Mouse (Mus musculus) large intestine, adult 2 months (tissue): Measurements from ENCODE around the gene Mcf2l. TPM values are rescaled to one million over a fixed set of nuclear protein-coding genes. Genes with fewer than 3 reads are reported as not detected.

Experiments used
- DNase-seq: peaks from one replicate; pipeline ENCODE4 v3.0.0-alpha.2; 2012; ENCODE audit warnings: low read depth, low spot score
- WGBS: fragments of 180-500 bp; shearing (Covaris S2); methylation state at CpG from one replicate; pipeline ENCODE4 v1.1.7; 2018; 5-methylcytosine and 5-hydroxymethylcytosine counted together
- polyA plus RNA-seq: library from polyadenylated mRNA; depleted of rRNA; stranded (reverse); fragments of >200 nt; gene quantifications from 2 replicates; pipeline ENCODE4 v1.2.3, GENCODE M21; 2012

The Mcf2l gene
- polyA plus RNA-seq, 1 experiment = 14.1 TPM

GRCm38 (mm10) chr8:12870656-12871055, 3.0 kb upstream of the Mcf2l start:
- no peak for DNase-seq
- WGBS = 93% methylated on average over 5 of the region's 5 CpGs

GRCm38 (mm10) chr8:12871461-12871860, 2.1 kb upstream of the Mcf2l start:
- 54% methylated on average over 5 of the region's 5 CpGs for WGBS
- no peak for DNase-seq

GRCm38 (mm10) chr8:12872983-12873356, 636 bp upstream of the Mcf2l start:
- 14% methylated on average over 9 of the region's 9 CpGs for WGBS
- no peak for DNase-seq

- 12% methylated on average over 8 of the region's 8 CpGs for WGBS
- DNase-seq = no peak
Observed at GRCm38 (mm10) chr8:12874194-12874791, 687 bp downstream of the Mcf2l start.

GRCm38 (mm10) chr8:12874971-12875370, 1.4 kb downstream of the Mcf2l start:
- 68% methylated on average over 4 of the region's 4 CpGs for WGBS
- no peak for DNase-seq

GRCm38 (mm10) chr8:12877126-12877525, 3.5 kb downstream of the Mcf2l start:
- no peak for DNase-seq
- 60% methylated on average over 6 of the region's 6 CpGs for WGBS

GRCm38 (mm10) chr8:12880163-12880562, 6.6 kb downstream of the Mcf2l start:
- no peak for DNase-seq
- WGBS = 88% methylated on average over 6 of the region's 6 CpGs

- no peak for DNase-seq
- WGBS = 58% methylated on average over 21 of the region's 21 CpGs
Observed at GRCm38 (mm10) chr8:12883051-12884004, 9.7 kb downstream of the Mcf2l start.

GRCm38 (mm10) chr8:12887772-12888435, 14.3 kb downstream of the Mcf2l start:
- 86% methylated on average over 16 of the region's 16 CpGs for WGBS

GRCm38 (mm10) chr8:12889046-12889598, 15.5 kb downstream of the Mcf2l start:
- 88% methylated on average over 11 of the region's 11 CpGs for WGBS
- DNase-seq = no peak

More at GRCm38 (mm10) chr8:12887772-12888435, 14.3 kb downstream of the Mcf2l start:
- DNase-seq = no peak

- DNase-seq = no peak
Observed at GRCm38 (mm10) chr8:12892882-12893446, 19.4 kb downstream of the Mcf2l start.

GRCm38 (mm10) chr8:12893797-12894578, 20.4 kb downstream of the Mcf2l start:
- no peak for DNase-seq
- 79% methylated on average over 12 of the region's 12 CpGs for WGBS

More at GRCm38 (mm10) chr8:12892882-12893446, 19.4 kb downstream of the Mcf2l start:
- WGBS = 79% methylated on average over 5 of the region's 5 CpGs

GRCm38 (mm10) chr8:12894783-12895534, 21.4 kb downstream of the Mcf2l start:
- 79% methylated on average over 11 of the region's 11 CpGs for WGBS
- DNase-seq = no peak

GRCm38 (mm10) chr8:12895535-12896150, 22.0 kb downstream of the Mcf2l start:
- DNase-seq = no peak
- 71% methylated on average over 9 of the region's 9 CpGs for WGBS

- WGBS = 42% methylated on average over 13 of the region's 13 CpGs
- no peak for DNase-seq
Observed at GRCm38 (mm10) chr8:12896494-12897373, 23.1 kb downstream of the Mcf2l start.

GRCm38 (mm10) chr8:12897815-12898214, 24.2 kb downstream of the Mcf2l start:
- 22% methylated on average over 9 of the region's 9 CpGs for WGBS
- DNase-seq = no peak
